Mouse (Mus musculus): ENCODE data around the gene Cyth4.

DNA sequence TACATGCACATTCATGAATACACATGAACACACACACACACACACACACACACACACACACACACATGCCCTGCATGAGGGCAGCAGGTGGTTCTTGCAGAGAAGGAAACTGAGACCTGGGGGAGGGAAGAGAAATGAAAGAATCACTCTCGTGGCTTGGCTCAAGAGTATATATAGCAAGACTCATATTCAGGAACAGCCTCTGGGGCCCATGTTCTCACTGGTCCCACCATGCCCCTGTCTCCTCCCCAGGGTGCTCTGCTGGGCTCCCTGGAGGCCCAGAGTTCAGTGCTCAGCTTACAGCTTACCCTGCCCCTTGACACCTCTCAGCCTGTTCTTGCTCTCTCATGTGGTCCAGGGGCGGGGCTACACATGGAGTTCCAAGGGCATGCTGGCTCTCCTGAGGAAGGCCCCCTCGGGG, 8.5 kb downstream of the Cyth4 start:
- no peak for TF ChIP-seq CTCF (IDR thresholded peaks at IDR 0.05; ENCODE audit: low read depth)
- no peak for TF ChIP-seq EP300 (IDR thresholded peaks at IDR 0.05; ENCODE audit: low read depth)

Data from heart, postnatal 0 days (tissue).